Mouse (Mus musculus) liver, postnatal 0 days (tissue): Measurements from ENCODE around the gene Lrguk. TPM values are rescaled to one million over a fixed set of nuclear protein-coding genes. Genes with fewer than 3 reads are reported as not detected.

Source experiments
- ATAC-seq: fragments of 200-750 bp; cut with Nextera tagmentation; 2 replicates; pipeline ENCODE4 v1.8.0; 2017; ENCODE audit warnings: mild to moderate bottlenecking, moderate library complexity
- DNase-seq: peaks from one replicate; pipeline ENCODE4 v3.0.0-alpha.2; 2016
- H3K27ac ChIP-seq: fragments of 300-500 bp; sonication (generic); 2 replicates; pipeline ENCODE4 v1.5.1; 2014; ENCODE audit warnings: antibody characterized with exemption, moderate library complexity, mild to moderate bottlenecking, low read depth
- H3K27me3 ChIP-seq: fragments of 300-500 bp; sonication (generic); 2 replicates; pipeline ENCODE4 v1.6.1; 2014; ENCODE audit warnings: low read length, control low read depth, mixed read lengths; ENCODE audit not compliant: insufficient read depth
- H3K36me3 ChIP-seq: fragments of 300-500 bp; sonication (generic); replicated peaks from 2 replicates; pipeline ENCODE4 v1.6.1; 2014; ENCODE audit warnings: mild to moderate bottlenecking, control low read depth, low read length, moderate library complexity, mixed read lengths; ENCODE audit not compliant: insufficient read depth
- H3K4me1 ChIP-seq: fragments of 300-500 bp; sonication (generic); 2 replicates; pipeline ENCODE4 v1.6.1; 2014; ENCODE audit warnings: antibody characterized with exemption, mild to moderate bottlenecking, control low read depth; ENCODE audit not compliant: insufficient read depth
- H3K4me2 ChIP-seq: fragments of 300-500 bp; sonication (generic); 2 replicates; pipeline ENCODE4 v1.6.1; 2014; ENCODE audit warnings: low read depth, mild to moderate bottlenecking, low read length, moderate library complexity, mixed read lengths
- H3K4me3 ChIP-seq: fragments of 300-500 bp; sonication (generic); 2 replicates; pipeline ENCODE4 v1.5.1; 2014; ENCODE audit warnings: low read depth, low read length
- H3K9ac ChIP-seq: fragments of 300-500 bp; sonication (generic); replicated peaks from 2 replicates; pipeline ENCODE4 v1.6.1; 2014; ENCODE audit warnings: mild to moderate bottlenecking, moderate library complexity
- H3K9me3 ChIP-seq: fragments of 300-500 bp; sonication (generic); 2 replicates; pipeline ENCODE4 v1.6.1; 2016; ENCODE audit warnings: mild to moderate bottlenecking, control low read depth, low read length, mixed read lengths
- CTCF ChIP-seq: sonication (generic); IDR thresholded peaks from 2 replicates; pipeline ENCODE4 v1.5.1; 2016; ENCODE audit warnings: antibody characterized with exemption, low read depth
- EP300 ChIP-seq: IDR thresholded peaks from 2 replicates; pipeline ENCODE4 v1.6.1; 2016; ENCODE audit warnings: antibody characterized with exemption, low read depth, mild to moderate bottlenecking
- WGBS: fragments of 180-500 bp; shearing (Covaris S2); extraction: QIAGEN DNeasy Blood & Tissue Kit; methylation state at CpG from one replicate; pipeline ENCODE4 v1.1.7; 2014; ENCODE audit not compliant: insufficient replicate concordance; 5-methylcytosine and 5-hydroxymethylcytosine counted together
- polyA plus RNA-seq: library from polyadenylated mRNA; unstranded; fragments of >200 nt; fragmentation: Nextera tagmentation; extraction: Ambion mirVana; gene quantifications from 2 replicates; pipeline ENCODE4 v1.2.1, GENCODE M21; 2015

Gene Lrguk
- polyA plus RNA-seq, 1 experiment from 2014 or later, result 0.04 TPM

- ATAC-seq (no peak), DNase-seq (no peak)
- Histone ChIP-seq H3K27ac (no peak overlapping the region), H3K4me3 (no peak overlapping the region), H3K9me3 (no peaks in the 10 kb centered on the region), H3K9ac (no peak overlapping the region), H3K4me2 (no peak overlapping the region), H3K36me3 (no peaks in the 10 kb centered on the region), H3K4me1 (no peaks in the 10 kb centered on the region), H3K27me3 (no peaks in the 10 kb centered on the region)
- WGBS, result 80% methylated on average over 11 of the region's 11 CpGs
- TF ChIP-seq CTCF (no peak), EP300 (no peak)
Observed at GRCm38 (mm10) chr6:34075520-34075919, 46.3 kb downstream of the Lrguk start.

DNA sequence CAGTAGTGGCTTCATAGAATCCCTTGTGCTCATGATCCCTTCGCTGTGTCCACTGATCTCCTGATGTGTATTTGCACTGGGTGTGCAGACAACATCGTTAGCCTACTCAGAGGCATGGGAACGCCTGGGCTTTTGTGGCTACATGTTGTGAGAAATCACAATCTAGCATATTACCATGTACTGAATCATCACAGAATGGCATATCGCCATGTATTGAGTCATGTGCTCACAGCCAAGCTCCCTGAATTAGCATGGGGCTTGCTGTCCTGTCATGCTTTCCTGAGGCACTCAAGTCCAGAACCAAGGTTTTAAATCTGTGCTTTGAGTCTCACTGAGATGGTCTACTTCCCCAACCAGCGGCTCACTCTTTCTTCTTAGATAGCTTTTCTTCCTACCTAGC, 54.2 kb downstream of the Lrguk start:
- no peaks in the 10 kb centered on the region for H3K9me3 ChIP-seq
- H3K9ac ChIP-seq, result no peak overlapping the region
- no peak overlapping the region for H3K4me2 ChIP-seq
- TF ChIP-seq CTCF (no peak), EP300 (no peak)
- ATAC-seq (no peak), DNase-seq (no peak)
- no peaks in the 10 kb centered on the region for H3K36me3 ChIP-seq
- no peaks in the 10 kb centered on the region for H3K27me3 ChIP-seq
- no peaks in the 10 kb centered on the region for H3K4me1 ChIP-seq
- H3K27ac ChIP-seq, result no peak overlapping the region
- H3K4me3 ChIP-seq, result no peak overlapping the region
- 80% methylated on average over 5 of the region's 5 CpGs for WGBS

DNA sequence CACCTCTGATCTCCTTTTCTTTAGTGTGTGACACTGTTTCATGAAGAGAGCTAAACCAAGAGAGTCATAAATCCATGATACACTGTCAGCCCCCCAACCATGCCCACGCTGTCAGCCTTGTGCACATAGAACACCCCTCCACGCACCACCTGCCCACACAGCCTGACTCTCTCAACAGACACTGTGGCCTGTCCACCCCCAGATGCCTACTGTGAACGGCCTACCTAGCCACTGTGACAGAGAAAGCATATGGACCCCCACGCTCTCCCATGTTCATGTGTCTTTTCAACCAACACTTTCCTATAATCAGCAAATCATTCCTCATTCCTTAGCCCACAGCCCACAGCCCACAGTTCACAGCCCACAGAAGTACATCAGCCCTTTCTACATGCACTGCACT, 58.5 kb downstream of the Lrguk start:
- 82% methylated on average over 4 of the region's 4 CpGs for WGBS
- Histone ChIP-seq H3K27me3 (no peaks in the 10 kb centered on the region), H3K9me3 (no peaks in the 10 kb centered on the region), H3K4me1 (no peaks in the 10 kb centered on the region), H3K4me2 (no peak overlapping the region), H3K27ac (no peak overlapping the region), H3K9ac (no peak overlapping the region), H3K4me3 (no peak overlapping the region), H3K36me3 (no peaks in the 10 kb centered on the region)
- no peak for TF ChIP-seq CTCF
- TF ChIP-seq EP300, result no peak
- no peak for DNase-seq
- ATAC-seq, result no peak

- no peak for DNase-seq
- Histone ChIP-seq H3K9ac (no peak overlapping the region), H3K27me3 (no peaks in the 10 kb centered on the region), H3K4me1 (no peaks in the 10 kb centered on the region), H3K27ac (no peak overlapping the region), H3K4me2 (no peak overlapping the region), H3K9me3 (no peaks in the 10 kb centered on the region), H3K36me3 (no peaks in the 10 kb centered on the region), H3K4me3 (no peak overlapping the region)
- no peak for ATAC-seq
- TF ChIP-seq EP300, result no peak
- no peak for TF ChIP-seq CTCF
- WGBS, result 77% methylated on average over 3 of the region's 3 CpGs
Observed at GRCm38 (mm10) chr6:34088986-34089385, 59.7 kb downstream of the Lrguk start.

DNA sequence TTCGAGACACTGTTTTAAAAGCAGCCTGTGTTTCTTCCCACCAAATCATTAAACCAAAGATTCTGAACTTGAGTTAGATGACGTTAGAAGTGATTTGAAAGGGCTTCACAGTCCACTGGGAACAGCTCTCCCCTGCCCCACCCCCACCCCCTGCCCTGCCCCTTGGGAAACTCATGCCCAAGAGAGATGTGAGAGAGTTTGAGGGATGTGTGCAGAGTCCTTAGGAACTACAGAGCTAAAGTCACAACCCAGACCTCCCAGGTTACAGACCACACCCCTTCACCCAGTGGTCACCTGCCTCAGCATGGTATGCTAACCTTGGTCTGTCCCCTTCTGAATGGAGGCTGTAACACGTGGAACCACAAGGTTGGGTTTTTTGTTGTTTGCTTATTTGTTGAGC, 62.3 kb downstream of the Lrguk start:
- H3K9me3 ChIP-seq, result no peaks in the 10 kb centered on the region
- no peak for TF ChIP-seq CTCF
- no peak overlapping the region for H3K27ac ChIP-seq
- no peaks in the 10 kb centered on the region for H3K4me1 ChIP-seq
- no peak for ATAC-seq
- no peaks in the 10 kb centered on the region for H3K27me3 ChIP-seq
- DNase-seq, result no peak
- H3K4me2 ChIP-seq, result no peak overlapping the region
- H3K36me3 ChIP-seq, result no peaks in the 10 kb centered on the region
- H3K4me3 ChIP-seq, result no peak overlapping the region
- no peak overlapping the region for H3K9ac ChIP-seq
- 54% methylated on average over 3 of the region's 3 CpGs for WGBS

DNA sequence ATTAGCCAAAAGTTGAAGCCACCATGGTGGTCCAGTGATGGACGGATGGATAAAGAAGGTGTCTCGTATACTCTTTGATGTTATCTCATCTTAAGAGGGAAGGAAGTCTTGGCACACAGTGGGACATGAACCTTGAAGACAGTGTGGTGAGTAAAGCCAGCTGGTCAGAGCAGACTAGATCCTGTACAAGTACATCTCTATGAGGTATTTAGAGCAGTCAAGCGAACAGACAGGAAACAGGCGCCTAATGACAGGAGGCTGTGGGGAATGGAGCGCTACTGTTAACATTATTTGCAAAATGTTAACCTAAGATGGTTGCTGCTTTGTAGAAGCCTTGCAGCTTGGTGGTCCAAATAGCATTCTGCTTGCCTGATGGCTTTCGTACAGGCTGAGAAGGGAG, 67.0 kb downstream of the Lrguk start:
- DNase-seq (no peak), ATAC-seq (no peak)
- no peak overlapping the region for H3K27ac ChIP-seq
- H3K9ac ChIP-seq, result no peak overlapping the region
- H3K9me3 ChIP-seq, result no peaks in the 10 kb centered on the region
- H3K4me3 ChIP-seq, result no peak overlapping the region
- WGBS, result 66% methylated on average over 6 of the region's 6 CpGs
- no peaks in the 10 kb centered on the region for H3K4me1 ChIP-seq
- no peaks in the 10 kb centered on the region for H3K27me3 ChIP-seq
- no peaks in the 10 kb centered on the region for H3K36me3 ChIP-seq
- TF ChIP-seq CTCF (no peak), EP300 (no peak)
- H3K4me2 ChIP-seq, result no peak overlapping the region

DNA sequence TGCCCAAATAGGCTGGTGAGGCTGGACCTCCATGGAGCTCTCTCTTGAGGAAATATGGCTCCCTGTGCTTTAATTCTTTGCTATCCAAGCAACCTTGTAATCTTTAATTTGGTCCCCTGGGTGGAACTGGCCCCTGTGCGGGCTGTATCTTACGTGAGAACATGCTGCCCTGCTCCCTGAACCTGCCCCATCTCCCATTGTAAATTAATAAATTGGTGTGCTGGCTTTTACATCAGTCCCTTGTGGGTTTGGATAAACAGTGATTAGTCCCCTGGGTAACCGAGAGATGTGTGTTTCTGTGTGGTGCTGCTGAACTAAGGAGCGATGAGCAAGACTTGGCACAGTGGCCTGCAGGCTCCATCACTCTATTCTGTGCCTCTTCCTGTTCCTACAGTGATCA, 67.7 kb downstream of the Lrguk start:
- TF ChIP-seq CTCF, result no peak
- TF ChIP-seq EP300, result no peak

More for the DNA sequence above, 67.7 kb downstream of the Lrguk start:
- WGBS, result 83% methylated on average over 4 of the region's 4 CpGs
- no peaks in the 10 kb centered on the region for H3K27me3 ChIP-seq
- no peaks in the 10 kb centered on the region for H3K4me1 ChIP-seq
- no peak for DNase-seq
- no peak for ATAC-seq
- H3K9ac ChIP-seq, result no peak overlapping the region
- no peaks in the 10 kb centered on the region for H3K36me3 ChIP-seq
- H3K9me3 ChIP-seq, result no peaks in the 10 kb centered on the region
- H3K27ac ChIP-seq, result no peak overlapping the region
- no peak overlapping the region for H3K4me3 ChIP-seq
- no peak overlapping the region for H3K4me2 ChIP-seq
